Mouse (Mus musculus) mature B cell (primary cell): Measurements from ENCODE around the gene Stard3.

ENCODE experiments used
- in situ Hi-C: fragments of 300-500 bp; cut with MboI; formaldehyde crosslinking; loops from 2 replicates; pipeline ENCODE4 v1.14.3; 2019

Gene Stard3

GRCm38 (mm10) chr11:98397946-98398345, 39.8 kb downstream of the Stard3 start:
- in situ Hi-C loops: no loop called here

DNA sequence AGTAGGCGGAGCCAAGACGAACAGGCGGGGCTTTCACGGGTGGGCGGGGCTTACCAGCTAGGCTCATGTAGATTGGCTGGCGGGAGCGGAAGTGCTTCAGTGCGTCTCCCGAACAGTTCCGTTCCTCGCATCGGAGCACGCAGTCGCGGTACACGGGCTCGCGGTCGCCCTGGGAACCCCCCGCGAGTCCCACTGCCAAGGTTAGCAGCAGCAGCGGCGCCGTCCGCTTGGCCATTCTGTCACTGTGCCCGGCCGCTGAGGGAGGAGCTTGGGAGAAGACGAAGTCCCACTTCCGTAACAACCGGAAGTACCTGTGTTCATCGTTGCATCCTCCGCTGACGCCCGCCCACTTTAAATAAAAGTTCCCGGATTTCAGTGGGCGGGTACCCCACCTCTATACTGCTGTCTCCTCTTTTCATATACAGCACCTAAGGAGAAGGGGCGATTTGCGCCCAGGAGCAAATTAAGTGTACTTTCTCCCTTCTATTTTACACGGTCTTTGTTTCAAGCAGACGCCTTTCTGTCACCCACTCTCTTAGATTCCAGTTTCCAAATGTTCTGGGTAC, 42.1 kb downstream of the Stard3 start, which contains the start of gene Pgap3:
Gene Pgap3, minus strand, starts transcription at position 330 of the 566 bp plus-strand sequence.
- in situ Hi-C loops: no loop called here

- in situ Hi-C loops: no loop called here
These were observed 42.6 kb downstream of the Stard3 start for GRCm38 (mm10) chr11:98400816-98401215.

GRCm38 (mm10) chr11:98406621-98407020, 48.5 kb downstream of the Stard3 start:
- in situ Hi-C loops: no loop called here

DNA sequence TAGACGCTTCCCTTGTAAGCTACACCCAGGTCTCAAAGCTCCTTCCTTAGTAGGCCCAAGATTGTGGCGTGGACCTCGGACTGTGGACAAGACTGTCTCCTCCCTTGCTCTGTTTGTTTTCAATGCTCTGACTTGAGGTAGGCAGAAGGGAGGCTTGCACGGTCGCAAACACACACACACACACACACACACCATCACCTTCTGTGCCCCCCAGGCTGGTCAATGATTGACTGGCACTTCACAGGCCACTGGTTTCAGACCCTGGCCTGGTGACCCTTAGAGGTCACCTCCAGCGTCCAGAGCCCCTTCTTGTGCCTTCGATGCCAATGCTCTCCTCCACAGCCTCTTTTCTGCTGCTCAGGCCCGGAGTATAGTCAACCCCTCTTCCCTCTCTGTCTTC, 50.7 kb downstream of the Stard3 start:
- in situ Hi-C loops: no loop called here

DNA sequence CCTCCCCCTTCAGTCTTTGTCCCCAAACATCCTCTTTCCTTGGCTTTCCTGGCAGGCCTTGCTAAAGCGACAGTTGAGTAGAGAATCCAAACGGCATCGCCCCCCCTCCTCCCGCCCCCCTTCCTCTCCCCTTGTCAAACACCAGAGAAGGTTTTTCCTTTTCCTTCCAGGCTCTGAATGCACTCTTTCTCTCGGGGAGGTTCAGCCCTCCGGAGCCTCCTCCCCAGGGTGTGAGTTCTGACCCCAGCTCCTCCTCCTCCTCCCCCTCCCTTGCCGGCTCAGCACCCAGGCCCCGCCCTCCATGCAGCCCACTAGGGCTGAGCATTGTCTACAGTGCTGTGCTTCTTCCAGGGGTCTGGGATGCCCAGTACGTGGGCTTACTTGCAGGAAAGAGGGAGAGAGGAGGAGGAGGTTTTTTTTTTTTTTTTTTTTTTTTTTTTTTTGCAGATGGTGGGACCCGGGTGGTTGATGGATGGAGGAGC, 51.2 kb downstream of the Stard3 start:
- in situ Hi-C loops: no loop called here

DNA sequence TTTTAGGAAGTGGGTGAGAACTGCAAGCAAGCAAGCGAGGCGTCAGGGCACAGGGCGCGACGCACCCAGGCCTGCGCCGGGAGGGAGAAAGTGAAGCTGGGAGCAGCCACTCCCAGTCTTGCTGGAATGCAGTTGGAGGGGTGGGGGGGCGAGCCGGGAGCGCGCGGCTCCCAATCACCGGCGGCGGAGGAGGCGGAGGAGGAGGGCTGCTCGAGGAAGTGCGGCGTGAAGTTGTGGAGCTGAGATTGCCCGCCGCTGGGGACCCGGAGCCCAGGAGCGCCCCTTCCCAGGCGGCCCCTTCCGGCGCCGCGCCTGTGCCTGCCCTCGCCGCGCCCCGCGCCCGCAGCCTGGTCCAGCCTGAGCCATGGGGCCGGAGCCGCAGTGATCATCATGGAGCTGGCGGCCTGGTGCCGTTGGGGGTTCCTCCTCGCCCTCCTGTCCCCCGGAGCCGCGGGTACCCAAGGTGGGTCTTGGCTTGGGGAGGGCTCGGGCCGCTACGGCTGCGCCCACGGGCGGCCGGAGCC, 54.2 kb downstream of the Stard3 start, which contains the start of gene Erbb2:
Gene Erbb2, plus strand, starts transcription at position 198 of the 524 bp plus-strand sequence.
- in situ Hi-C loops: no loop called here

GRCm38 (mm10) chr11:98412797-98413301, 54.7 kb downstream of the Stard3 start:
- in situ Hi-C loops: no loop called here

DNA sequence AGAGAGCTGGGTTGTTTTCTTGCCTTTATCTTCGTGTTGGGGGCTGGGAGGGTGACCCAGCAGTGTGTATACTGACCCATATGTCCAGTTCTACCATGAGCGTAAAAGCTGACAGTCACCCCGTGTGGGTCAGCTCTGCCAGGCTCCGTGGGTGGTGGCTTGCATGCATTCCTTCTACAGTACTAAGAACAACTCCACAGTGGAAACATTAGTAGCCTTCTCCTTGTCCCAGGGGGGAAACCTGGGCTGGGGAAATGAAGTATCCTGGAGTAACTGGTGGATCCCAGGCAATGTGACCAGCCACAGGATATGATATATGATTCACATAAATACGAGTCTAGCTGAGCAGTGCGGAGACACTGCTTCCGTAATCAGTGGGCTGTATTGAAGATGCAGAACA, 55.6 kb downstream of the Stard3 start:
- in situ Hi-C loops: no loop called here

GRCm38 (mm10) chr11:98414162-98414561, 56.0 kb downstream of the Stard3 start:
- in situ Hi-C loops: no loop called here

GRCm38 (mm10) chr11:98417074-98417473, 58.9 kb downstream of the Stard3 start:
- in situ Hi-C loops: no loop called here

DNA sequence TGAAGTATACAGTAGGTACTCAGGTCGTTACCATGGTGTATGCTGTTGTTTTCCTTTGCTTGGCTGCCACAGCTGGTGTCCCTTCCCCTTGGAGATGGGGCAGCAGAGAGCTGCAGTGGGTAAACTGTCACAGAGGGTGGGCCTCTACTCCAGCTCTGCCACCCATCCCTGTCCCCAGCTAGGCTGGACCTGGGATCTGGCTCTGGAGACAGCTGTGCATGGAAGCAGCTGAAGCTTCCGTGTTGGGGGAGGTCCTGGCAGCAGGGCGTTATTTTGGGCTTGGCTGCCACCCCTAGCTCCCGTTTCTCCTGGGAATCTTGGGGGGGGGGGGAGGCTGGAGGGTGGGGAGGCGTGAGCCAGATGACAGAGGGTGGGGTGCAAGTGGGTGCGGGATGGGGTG, 60.1 kb downstream of the Stard3 start:
- in situ Hi-C loops: no loop called here

DNA sequence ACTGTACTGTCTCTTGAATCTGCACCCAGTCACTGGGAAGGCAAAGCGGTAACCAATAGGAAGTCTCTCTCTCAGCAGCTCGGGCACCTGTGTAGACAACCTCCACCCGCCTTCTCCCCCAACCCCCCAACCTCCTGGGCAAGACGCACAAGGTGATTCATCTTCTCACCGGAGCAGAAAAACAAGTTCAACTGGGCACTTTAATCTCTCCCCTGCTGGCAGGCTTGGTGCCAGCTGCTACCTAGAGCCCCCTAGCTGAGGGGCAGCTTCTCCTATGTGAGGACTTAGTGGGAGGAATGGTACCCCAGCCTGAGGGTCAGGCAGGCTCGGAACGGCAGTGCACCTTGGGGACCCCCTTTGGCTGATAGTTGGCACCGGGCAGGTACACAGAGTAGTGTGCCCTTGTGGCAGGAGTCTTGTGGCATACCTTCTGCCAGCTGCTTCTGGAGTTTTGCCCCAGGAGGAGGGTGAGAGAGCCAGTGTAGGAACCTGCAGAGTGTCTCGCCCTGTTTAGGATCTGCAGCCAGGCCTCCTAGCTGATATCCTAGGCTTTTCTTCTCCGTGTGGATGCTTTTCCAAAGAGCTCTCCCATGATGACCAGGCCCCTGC, 60.9 kb downstream of the Stard3 start:
- in situ Hi-C loops: no loop called here

DNA sequence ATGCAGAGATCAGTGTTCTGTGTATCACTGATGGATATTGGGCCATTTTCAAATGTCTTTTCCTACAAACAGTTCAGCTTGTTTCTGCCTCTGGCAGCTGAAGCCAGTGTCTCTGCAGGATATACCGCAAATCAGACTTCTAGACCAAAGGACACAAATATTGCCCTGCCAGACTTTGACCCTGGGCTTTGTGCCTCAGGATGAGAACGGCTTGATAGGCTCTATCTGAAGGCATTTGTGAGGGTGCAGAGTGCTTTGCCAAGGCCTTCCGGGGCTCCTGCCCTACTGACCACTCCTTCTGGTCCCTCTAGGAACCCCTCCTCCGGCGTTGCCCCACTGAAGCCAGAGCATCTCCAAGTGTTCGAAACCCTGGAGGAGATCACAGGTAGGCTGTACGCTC, 68.4 kb downstream of the Stard3 start:
- in situ Hi-C loops: no loop called here

DNA sequence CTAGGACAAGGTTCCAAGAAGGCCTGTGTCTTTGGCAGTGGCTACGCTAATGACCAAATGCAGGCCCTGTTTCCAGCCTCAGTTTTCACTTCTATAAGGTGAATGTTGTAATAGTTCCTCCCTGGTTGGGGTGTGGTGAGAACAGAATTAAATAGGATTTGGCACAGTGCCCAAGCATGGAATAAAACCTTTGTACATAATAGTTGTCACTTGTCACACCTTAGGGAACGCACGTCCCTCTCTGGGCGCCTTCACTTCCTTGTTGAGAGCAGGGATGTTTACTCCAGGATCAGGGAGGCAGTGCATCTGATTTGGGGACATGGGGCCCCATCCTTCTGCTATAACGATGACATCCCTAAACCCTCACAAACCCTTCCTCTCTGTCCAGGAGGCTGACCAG, 70.3 kb downstream of the Stard3 start:
- in situ Hi-C loops: no loop called here
